Mouse (Mus musculus) macrophage (primary cell): ENCODE results near the gene Vdr. TPM values are rescaled to one million over a fixed set of nuclear protein-coding genes. Genes with fewer than 3 reads are reported as not detected.

Experiments
- H3K27ac ChIP-seq: fragments of 350-480 bp; formaldehyde crosslinking; 2 replicates; pipeline ENCODE4 v1.9.0; 2021
- H3K36me3 ChIP-seq: fragments of 350-480 bp; formaldehyde crosslinking; 2 replicates; pipeline ENCODE4 v1.9.0; 2021; ENCODE audit errors: inconsistent target
- H3K4me3 ChIP-seq: fragments of 350-480 bp; formaldehyde crosslinking; 2 replicates; pipeline ENCODE4 v1.9.0; 2021; ENCODE audit errors: inconsistent target
- H3K79me2 ChIP-seq: fragments of 350-480 bp; formaldehyde crosslinking; 2 replicates; pipeline ENCODE4 v1.9.0; 2021; ENCODE audit errors: inconsistent target
- WGBS: methylation state at CpG from one replicate; pipeline ENCODE4 v1.1.7; 2026; ENCODE audit warnings: inconsistent platforms; ENCODE audit not compliant: missing documents; 5-methylcytosine and 5-hydroxymethylcytosine counted together
- polyA plus RNA-seq: library from polyadenylated mRNA; stranded (reverse); fragments of 250-400 nt; gene quantifications from 3 replicates; pipeline ENCODE4 v1.2.4, GENCODE M21; 2018; ENCODE audit warnings: inconsistent platforms

The Vdr gene
- polyA plus RNA-seq, 1 experiment from 2014 or later = 0.11 TPM

DNA sequence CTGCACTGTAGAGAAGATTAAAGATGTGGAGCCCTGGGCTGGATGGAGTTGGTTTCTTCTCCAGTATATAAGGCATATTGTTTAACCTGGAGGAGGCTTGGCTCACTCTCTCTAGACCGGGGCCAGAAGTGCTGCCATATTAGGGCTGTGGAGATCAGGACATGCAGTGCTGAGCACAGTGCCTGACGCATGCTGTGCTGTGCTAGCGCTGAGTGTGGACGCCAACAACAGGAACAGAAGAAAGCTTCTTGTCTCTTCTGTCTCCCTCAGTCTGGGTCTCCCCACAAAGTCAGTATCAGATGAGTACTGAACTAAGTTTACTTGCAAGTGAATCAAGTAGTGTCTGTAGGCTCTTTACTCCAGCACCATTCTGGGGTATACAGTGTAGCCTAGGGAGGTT lies 71.0 kb downstream of the Vdr start:
- Histone ChIP-seq H3K27ac (no peak overlapping the region), H3K4me3 (no peak overlapping the region), H3K36me3 (no peaks in the 10 kb centered on the region), H3K79me2 (no peaks in the 10 kb centered on the region)
- WGBS = 91% methylated on average over 3 of the region's 4 CpGs

DNA sequence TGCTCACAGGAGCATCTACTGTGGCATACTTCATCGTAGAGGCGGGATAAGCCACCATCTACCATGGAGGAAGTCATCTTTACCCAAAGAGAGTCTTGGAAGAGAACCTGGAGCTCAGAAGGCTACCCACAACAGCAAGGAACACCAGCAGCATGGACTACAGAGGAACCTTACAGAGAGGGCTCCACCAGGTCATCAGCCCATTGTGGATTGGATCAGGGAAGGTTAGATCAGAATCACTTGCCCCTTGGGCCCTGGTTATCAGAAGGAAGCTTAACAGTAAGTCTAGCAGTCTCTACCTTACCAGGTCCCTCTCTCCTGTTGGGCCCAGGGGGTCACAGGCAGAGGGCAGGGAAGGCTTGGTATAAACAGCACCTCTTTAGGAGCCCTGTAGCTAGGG lies 71.4 kb downstream of the Vdr start:
- no peaks in the 10 kb centered on the region for H3K36me3 ChIP-seq
- 100% methylated on average over 2 of the region's 2 CpGs for WGBS
- no peak overlapping the region for H3K27ac ChIP-seq
- no peaks in the 10 kb centered on the region for H3K79me2 ChIP-seq
- H3K4me3 ChIP-seq = no peak overlapping the region

DNA sequence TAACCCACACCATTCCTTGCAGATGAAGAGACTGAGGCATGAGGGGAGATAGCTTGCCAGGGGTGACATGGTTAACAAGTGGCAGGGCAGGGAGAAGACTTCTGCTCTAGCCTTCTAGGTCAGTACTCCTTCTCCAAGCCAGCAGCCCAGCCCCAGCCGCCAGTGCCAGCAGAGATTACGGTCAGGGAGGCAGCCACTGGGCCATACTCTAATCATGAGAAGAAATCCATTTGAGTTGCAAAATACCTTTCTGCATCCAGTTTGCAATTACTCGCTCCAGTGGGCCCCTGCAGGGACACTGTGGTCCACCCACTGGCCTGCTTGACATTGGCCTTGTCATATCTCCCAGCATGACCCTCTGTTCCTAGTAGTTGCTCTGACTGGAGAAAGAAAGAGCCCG lies 72.0 kb downstream of the Vdr start:
- Histone ChIP-seq H3K27ac (no peak overlapping the region), H3K4me3 (no peak overlapping the region), H3K79me2 (no peaks in the 10 kb centered on the region), H3K36me3 (no peaks in the 10 kb centered on the region)
- 93% methylated on average over 4 of the region's 4 CpGs for WGBS

DNA sequence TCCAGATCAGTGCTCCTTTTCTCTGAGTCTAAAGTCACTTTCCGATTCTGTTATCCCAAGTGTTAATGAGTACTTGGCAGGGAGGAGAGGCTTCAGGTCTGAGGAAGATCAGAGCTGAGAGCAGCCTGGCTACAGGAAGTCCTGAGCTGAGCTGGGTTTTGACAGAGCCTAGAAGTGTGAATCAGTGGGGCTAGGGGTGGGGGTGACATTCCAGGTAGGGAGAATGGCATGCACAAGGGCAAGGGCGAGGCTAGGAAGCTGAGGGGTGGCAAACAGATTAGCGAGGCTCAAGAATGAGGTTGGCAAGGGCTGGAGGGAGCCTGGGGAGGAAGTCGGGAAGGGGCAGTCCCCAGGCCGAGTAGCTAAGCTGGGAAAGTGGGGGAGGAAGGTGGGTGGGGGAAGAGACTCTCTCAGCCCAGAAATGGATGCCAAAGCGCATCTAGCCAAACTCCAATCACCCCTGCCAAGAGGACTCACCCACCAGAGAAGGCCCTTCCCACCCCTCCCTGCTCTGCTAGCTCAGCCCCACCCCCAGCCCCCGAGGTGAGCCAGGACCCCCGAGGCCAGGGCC lies 72.9 kb downstream of the Vdr start:
- no peaks in the 10 kb centered on the region for H3K79me2 ChIP-seq
- H3K4me3 ChIP-seq = no peak overlapping the region
- no peaks in the 10 kb centered on the region for H3K36me3 ChIP-seq
- H3K27ac ChIP-seq = no peak overlapping the region
- WGBS = 22% methylated on average over 8 of the region's 8 CpGs

DNA sequence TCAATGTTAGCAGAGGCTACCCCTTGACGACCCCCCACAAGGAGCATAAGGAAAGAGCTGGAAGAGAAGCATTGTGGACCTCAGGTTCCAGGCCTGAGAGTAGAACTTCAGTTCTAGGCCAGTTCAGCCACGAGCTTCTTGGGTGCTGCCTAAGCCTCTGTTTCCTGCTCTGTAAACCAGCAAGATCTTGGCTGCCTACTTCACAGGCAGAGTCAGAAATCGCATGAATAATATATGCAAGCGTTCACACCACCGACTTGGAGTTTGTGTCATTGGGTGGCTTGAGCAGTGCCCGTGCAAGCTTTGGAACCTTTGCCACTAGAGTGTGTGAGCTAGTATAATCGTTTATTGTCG lies 73.6 kb downstream of the Vdr start:
- H3K4me3 ChIP-seq = no peak overlapping the region
- no peaks in the 10 kb centered on the region for H3K36me3 ChIP-seq
- WGBS = 61% methylated on average over 8 of the region's 8 CpGs
- H3K79me2 ChIP-seq = no peaks in the 10 kb centered on the region
- H3K27ac ChIP-seq = no peak overlapping the region

DNA sequence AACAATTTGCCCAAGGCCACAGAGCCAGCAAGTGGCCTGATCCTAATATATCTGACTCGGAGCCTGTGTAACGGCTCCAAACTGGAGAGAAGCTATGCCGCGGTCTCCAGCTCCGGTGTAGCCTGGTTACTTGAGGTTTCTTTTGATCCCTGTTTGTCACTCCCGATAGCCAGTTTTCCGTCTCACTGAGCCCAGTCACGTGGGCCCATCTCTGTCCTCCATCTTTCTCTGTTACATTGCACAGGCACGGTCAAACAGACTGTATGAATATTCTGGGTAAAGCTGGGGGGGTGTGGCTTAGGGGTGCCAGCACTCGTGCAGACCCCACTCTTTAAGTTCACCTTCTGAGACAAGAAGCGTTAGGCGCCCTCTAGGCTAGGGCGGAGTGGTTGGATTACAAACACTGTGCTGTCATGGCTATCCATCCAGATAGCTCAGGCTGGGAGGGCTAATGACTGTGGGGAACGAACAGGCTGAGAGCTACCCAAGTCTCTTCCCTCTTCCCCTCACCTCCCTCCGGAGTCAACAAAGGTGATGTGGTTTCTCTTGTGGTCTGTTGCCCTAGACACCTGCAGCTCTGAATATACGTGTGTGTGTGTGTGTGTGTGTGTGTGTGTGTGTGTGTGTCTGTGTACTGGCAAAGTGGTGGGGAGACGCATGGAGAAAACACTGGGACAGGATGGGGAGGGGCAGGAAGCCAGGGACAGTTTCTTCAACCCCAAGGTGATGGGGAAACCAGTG lies 74.1 kb downstream of the Vdr start:
- H3K27ac ChIP-seq = no peak overlapping the region
- no peaks in the 10 kb centered on the region for H3K36me3 ChIP-seq
- H3K79me2 ChIP-seq = no peaks in the 10 kb centered on the region
- WGBS = 79% methylated on average over 17 of the region's 17 CpGs
- no peak overlapping the region for H3K4me3 ChIP-seq

DNA sequence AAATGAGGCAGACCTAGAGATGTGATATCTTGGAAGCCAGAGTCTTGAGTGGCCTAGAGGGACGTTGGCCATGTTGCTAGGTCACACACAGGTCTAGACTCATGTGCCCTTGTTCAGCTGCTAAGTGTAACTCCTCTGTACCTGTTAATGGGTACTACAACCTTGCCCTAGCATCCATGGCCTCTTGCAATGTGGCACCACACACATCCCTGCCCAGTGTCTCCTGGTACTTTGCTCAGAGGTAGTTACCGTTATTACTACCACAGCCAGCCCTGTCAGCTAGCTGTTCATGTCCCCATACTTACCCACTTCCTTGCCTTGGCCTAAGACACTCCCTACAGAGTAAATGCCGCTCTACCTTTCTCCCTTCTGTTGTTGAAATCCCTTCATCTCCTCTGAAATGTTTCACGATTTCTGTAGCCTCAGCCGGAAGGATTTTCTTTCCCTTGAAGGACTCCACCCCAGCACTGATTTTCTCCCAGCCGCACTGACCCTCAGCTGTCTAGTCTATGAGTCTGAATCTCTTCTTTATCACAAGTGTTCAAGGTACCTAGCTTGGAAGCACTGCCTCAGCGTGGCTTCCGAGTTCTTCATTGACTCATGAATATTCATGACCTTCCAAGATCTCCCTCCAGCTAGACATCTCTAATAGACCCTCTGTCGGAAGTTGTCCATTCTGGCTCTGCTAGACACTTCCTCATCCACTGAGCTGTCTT lies 77.5 kb downstream of the Vdr start:
- 47% methylated on average over 9 of the region's 9 CpGs for WGBS
- Histone ChIP-seq H3K36me3 (no peaks in the 10 kb centered on the region), H3K4me3 (no peak overlapping the region), H3K79me2 (no peaks in the 10 kb centered on the region), H3K27ac (no peak overlapping the region)

DNA sequence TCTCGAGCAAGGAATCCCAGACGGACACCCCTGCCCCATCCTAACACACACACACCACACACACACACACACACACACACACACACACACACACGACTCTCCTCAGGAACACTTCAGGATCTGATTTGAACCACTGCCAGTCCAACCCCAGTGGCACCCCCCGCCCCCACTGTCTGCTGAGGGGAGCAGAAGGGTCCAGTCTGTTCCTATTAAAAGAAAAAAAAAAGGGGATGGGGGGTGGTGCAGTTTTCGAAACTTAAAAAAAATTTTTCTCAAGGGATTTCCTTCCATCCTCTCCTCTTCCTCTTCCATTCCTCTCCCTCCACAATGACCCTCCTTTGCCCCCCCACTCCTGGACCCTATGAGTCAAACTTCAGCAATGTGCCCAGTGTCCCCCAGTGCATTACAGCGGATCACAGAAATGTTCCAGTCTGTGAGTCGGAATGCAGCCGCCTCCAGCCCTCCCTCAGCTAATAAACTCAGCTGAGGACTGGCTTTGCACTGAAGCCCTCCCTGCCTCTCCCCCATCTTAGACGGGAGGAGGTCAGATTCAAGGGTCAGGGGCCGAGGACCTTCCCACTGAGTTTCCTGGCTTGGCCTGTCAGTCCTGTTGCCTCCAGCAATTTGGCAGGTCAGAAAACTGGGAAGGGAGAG lies 78.3 kb downstream of the Vdr start:
- Histone ChIP-seq H3K27ac (no peak overlapping the region), H3K4me3 (peak overlapping the region; percentile 29), H3K79me2 (no peaks in the 10 kb centered on the region), H3K36me3 (no peaks in the 10 kb centered on the region)
- 54% methylated on average over 8 of the region's 10 CpGs for WGBS

DNA sequence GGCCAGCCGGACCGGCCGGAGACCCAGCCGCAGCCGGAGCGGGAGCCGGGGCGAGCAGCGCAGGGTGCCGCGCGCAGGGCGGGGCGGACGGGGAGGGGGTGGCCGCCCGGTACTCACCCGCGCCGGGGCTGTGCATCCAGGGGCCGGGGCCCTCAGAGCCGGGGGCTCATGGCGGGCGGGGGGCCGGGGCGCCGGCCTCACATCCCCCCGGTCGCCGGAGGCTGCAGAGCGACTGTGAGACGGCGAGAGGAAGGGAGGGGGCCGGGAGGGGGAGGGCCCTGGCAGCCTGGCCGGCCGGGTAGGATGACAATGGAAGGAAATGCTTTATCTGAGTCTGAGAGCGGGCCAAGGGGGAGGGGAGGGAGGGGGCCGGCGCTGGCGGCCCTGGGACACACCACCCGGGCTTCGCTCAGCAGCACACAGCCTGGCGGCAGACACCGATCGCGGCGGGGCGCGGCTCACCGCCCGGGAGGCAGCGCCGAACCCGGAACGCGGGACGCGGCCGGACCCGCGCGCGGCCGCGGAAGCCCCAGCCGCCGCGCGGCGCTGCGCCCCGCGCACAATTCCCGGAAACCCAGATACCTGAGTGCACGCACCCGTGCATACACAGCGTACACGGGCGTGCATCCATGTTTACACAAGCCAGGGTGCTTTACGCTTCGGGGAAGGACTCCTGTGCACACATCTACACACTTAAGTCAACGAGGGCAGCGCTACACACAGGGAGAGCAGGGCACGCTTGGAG lies 79.0 kb downstream of the Vdr start:
- Histone ChIP-seq H3K27ac (no peak overlapping the region), H3K79me2 (no peaks in the 10 kb centered on the region), H3K4me3 (peak overlapping the region; percentile 29), H3K36me3 (no peaks in the 10 kb centered on the region)
- under 1% methylated on average over 46 of the region's 84 CpGs for WGBS

DNA sequence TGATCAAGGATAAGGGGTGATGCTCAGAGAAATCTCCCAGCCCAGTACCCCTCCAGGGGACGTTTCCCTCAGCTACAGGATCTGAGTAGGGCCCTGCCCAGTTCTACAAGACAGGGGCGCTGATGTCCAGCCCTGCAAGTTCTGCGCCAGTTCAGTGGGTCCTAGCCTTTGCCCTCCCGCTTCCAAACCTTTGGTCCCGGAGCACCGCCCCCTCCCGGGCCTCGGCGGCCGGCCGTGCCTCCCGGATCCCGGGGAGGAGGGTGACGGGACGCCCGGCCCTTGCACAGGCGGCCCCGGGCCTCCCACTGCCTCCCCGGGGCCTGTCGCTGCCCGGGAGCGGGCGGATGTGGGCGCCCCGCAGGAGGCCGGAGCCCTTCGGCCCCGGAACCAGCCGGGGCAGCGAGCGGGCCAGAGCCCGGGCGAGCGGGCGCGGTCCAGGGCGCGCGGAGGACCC lies 79.6 kb downstream of the Vdr start:
- 4% methylated on average over 24 of the region's 39 CpGs for WGBS
- H3K4me3 ChIP-seq = no peak overlapping the region
- no peaks in the 10 kb centered on the region for H3K79me2 ChIP-seq
- no peaks in the 10 kb centered on the region for H3K36me3 ChIP-seq
- no peak overlapping the region for H3K27ac ChIP-seq

DNA sequence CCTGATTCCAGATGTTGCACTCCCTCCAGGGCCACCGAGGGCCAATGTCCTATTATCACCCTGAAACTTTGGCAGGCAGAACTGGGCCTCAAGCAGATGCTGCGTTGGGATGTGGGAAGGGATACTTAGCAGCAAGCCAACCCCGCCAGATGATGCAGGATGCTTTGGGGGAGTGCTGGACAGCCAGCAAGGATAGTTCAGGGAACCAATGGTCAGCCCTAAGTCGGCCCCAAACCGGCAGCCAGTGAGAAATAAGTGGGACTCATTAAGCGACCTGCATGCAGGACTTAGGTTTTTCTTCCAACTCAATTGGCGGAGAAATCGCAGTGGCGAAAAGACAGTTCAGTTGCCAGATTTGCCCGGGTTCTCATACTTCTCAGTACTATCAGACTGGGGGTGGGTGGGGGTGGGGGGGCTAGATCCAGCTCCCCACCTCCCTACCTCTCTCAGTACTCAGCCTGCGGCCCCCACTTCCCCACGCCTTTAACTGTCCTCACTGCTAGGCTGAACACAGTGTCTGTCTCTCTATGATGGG lies 80.1 kb downstream of the Vdr start:
- no peak overlapping the region for H3K27ac ChIP-seq
- 61% methylated on average over 12 of the region's 12 CpGs for WGBS
- H3K36me3 ChIP-seq = no peaks in the 10 kb centered on the region
- no peak overlapping the region for H3K4me3 ChIP-seq
- H3K79me2 ChIP-seq = no peaks in the 10 kb centered on the region

DNA sequence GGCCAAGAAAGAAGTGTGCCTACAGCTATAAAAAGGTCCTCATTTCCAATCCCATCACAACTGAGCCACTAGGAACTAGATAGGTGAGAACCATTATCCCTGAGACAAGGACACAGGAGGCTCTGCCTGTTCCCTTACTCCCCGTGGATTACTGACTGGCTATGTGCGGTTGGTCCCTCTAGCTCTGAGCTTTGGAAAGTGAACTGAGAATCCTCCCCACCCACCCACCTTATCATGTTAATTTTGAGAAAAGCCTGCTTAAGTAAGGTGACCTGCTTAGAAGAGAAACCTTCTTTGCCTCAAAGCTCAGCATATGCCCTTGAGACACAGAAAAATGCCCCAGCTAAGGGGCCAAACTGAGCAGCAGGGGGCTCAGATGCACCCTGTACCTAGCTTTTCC lies 81.0 kb downstream of the Vdr start:
- WGBS = 43% methylated on average over 2 of the region's 2 CpGs
- no peaks in the 10 kb centered on the region for H3K79me2 ChIP-seq
- no peak overlapping the region for H3K27ac ChIP-seq
- no peak overlapping the region for H3K4me3 ChIP-seq
- H3K36me3 ChIP-seq = no peaks in the 10 kb centered on the region

DNA sequence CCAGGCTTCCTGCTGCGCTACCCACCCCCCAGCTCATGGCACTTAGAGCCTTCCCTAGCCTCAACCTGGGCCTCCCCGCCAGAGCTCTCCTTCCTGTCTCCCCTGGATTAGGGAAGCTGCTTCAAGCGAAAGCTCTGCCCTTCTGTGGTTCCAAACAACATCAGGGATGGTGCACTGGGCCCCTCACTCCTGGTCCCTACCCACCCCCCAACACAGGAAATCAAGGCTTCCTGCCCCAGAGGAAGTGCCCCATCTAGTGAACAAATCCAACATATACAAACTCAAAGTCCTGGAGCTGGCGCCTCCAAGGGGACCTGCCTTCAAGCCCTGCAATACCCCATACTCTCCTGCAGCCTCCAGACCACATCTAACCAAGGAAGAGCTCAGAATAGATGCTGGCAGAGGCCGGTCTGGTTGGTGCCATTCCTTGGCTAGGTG lies 81.5 kb downstream of the Vdr start:
- 22% methylated on average over 5 of the region's 5 CpGs for WGBS

DNA sequence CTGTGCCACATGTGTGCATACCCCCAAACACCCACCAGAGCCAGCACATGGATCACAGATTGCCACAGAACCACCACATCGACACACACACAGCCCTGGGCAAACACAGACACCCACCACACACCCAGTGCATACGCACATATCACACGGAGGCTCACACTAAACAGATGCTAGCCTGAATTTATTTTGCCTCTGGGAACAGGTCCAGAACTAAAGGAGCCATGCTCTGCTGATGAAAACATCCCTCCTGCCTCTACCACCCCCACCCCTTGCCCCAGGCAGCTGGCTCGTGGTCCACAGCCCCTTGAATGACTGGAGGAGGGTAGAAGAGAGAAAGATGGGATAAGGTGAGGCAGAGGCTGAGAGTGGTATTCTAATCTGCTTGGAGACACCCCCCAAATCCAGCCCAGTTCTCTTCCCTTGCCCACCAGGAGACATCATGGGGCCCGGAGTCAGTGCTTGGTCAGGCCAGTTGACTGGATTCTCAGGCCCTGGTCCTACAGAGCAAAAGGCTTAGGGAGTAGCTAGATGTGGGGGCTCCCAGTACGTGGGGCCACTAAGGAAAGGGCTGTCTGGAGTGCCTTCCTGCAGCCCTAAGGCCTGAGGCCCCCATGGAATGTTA lies 82.1 kb downstream of the Vdr start:
- H3K36me3 ChIP-seq = no peaks in the 10 kb centered on the region
- H3K4me3 ChIP-seq = no peak overlapping the region
- no peak overlapping the region for H3K27ac ChIP-seq
- no peaks in the 10 kb centered on the region for H3K79me2 ChIP-seq
- WGBS = 65% methylated on average over 6 of the region's 6 CpGs

More for the DNA sequence above, 81.5 kb downstream of the Vdr start:
- Histone ChIP-seq H3K27ac (no peak overlapping the region), H3K4me3 (no peak overlapping the region), H3K79me2 (no peaks in the 10 kb centered on the region), H3K36me3 (no peaks in the 10 kb centered on the region)
